Mouse (Mus musculus): ENCODE measurements at regions not wholly inside any gene's neighbourhood (a gene's known extent, or its start where the extent isn't known, plus 50 kb on each side); places are given as distances from the start of the nearest gene placed in this dataset.
"Not testable (repeated sequence)": the region's sequence is repeated elsewhere in the genome, so short reads cannot be mapped to it uniquely, and the experiment has no call there.

GRCm38 (mm10) chr6:18566934-18567333 lies 52.3 kb upstream of the Cttnbp2 start:
- 20% methylated on average over 2 of the region's 2 CpGs for WGBS (ENCODE audit: insufficient replicate concordance)
- H3K4me3 ChIP-seq (ENCODE audit: insufficient read depth in 1 of 2, low read depth in 2 of 2, low read length in 2 of 2); H3K4me2 ChIP-seq (ENCODE audit: low read depth); H3K27me3 ChIP-seq (ENCODE audit: control insufficient read depth, insufficient read depth, low read length); H3K27ac ChIP-seq; H3K9ac ChIP-seq (replicated peaks); ATAC-seq (ENCODE audit: insufficient read depth); H3K36me3 ChIP-seq (replicated peaks; ENCODE audit: control insufficient read depth, insufficient read depth, low read depth); H3K4me1 ChIP-seq (replicated peaks; ENCODE audit: control insufficient read depth in 2 of 2, insufficient read depth in 2 of 2, low read length in 1 of 2); H3K9me3 ChIP-seq (ENCODE audit: control insufficient read depth, low read length): not testable (repeated sequence)
- DNase-seq (ENCODE audit: low read depth in 3 of 3, low spot score in 3 of 3), result peak in 1 of 3 experiments; percentile 13

GRCm38 (mm10) chr6:18569221-18569620 lies 54.6 kb upstream of the Cttnbp2 start:
- Histone ChIP-seq H3K4me3 (ENCODE audit: insufficient read depth in 1 of 2, low read depth in 2 of 2, low read length in 2 of 2) (no peak overlapping the region), H3K27me3 (ENCODE audit: control insufficient read depth, insufficient read depth, low read length) (no peaks in the 10 kb centered on the region), H3K9me3 (ENCODE audit: control insufficient read depth, low read length) (no peaks in the 10 kb centered on the region), H3K27ac (no peak overlapping the region), H3K9ac (replicated peaks) (no peak overlapping the region), H3K4me1 (replicated peaks; ENCODE audit: control insufficient read depth in 2 of 2, insufficient read depth in 2 of 2, low read length in 1 of 2) (no peaks in the 10 kb centered on the region), H3K4me2 (ENCODE audit: low read depth) (no peak overlapping the region), H3K36me3 (replicated peaks; ENCODE audit: control insufficient read depth, insufficient read depth, low read depth) (no peaks in the 10 kb centered on the region)
- 48% methylated on average over 2 of the region's 2 CpGs for WGBS (ENCODE audit: insufficient replicate concordance)
- TF ChIP-seq CTCF (IDR thresholded peaks at IDR 0.05; ENCODE audit: low read depth) (no peak), EP300 (IDR thresholded peaks at IDR 0.05; ENCODE audit: low read depth) (no peak)
- DNase-seq (ENCODE audit: low read depth in 3 of 3, low spot score in 3 of 3) (no peak), ATAC-seq (ENCODE audit: insufficient read depth) (no peak)

GRCm38 (mm10) chr6:18578501-18578900 lies 63.9 kb upstream of the Cttnbp2 start:
- Histone ChIP-seq H3K4me1 (replicated peaks; ENCODE audit: control insufficient read depth in 2 of 2, insufficient read depth in 2 of 2, low read length in 1 of 2) (no peaks in the 10 kb centered on the region), H3K27me3 (ENCODE audit: control insufficient read depth, insufficient read depth, low read length) (no peaks in the 10 kb centered on the region), H3K27ac (no peak overlapping the region), H3K36me3 (replicated peaks; ENCODE audit: control insufficient read depth, insufficient read depth, low read depth) (no peaks in the 10 kb centered on the region), H3K9ac (replicated peaks) (no peak overlapping the region), H3K4me2 (ENCODE audit: low read depth) (no peak overlapping the region), H3K9me3 (ENCODE audit: control insufficient read depth, low read length) (no peaks in the 10 kb centered on the region), H3K4me3 (ENCODE audit: insufficient read depth in 1 of 2, low read depth in 2 of 2, low read length in 2 of 2) (no peak overlapping the region)
- DNase-seq (ENCODE audit: low read depth in 3 of 3, low spot score in 3 of 3), result no peak
- ATAC-seq (ENCODE audit: insufficient read depth), result no peak
- TF ChIP-seq EP300 (IDR thresholded peaks at IDR 0.05; ENCODE audit: low read depth) (no peak), CTCF (IDR thresholded peaks at IDR 0.05; ENCODE audit: low read depth) (no peak)

DNA sequence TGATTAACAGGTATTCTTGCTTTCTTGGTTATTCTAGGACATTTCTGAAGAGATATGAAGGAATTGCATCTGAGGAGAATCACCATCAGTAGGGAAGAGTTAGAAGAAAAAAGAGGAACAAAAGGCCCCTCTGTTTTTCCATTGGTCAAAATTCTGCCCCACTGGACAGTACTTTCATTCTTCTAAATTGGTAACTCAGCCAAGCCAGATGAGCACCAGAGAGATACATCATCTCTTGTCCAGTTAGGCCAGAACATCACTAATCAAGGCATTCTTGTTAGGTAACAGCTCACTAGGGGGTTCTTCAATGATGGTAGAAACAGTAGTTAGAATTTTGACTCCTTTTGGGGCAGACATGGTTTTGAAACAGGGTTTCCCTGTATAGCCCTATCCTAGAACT lies 74.8 kb upstream of the Cttnbp2 start:
- Histone ChIP-seq H3K27me3 (ENCODE audit: control insufficient read depth, insufficient read depth, low read length) (no peaks in the 10 kb centered on the region), H3K4me2 (ENCODE audit: low read depth) (no peak overlapping the region), H3K4me1 (replicated peaks; ENCODE audit: control insufficient read depth in 2 of 2, insufficient read depth in 2 of 2, low read length in 1 of 2) (no peaks in the 10 kb centered on the region), H3K9ac (replicated peaks) (no peak overlapping the region), H3K4me3 (ENCODE audit: insufficient read depth in 1 of 2, low read depth in 2 of 2, low read length in 2 of 2) (no peak overlapping the region), H3K27ac (no peak overlapping the region), H3K9me3 (ENCODE audit: control insufficient read depth, low read length) (no peaks in the 10 kb centered on the region), H3K36me3 (replicated peaks; ENCODE audit: control insufficient read depth, insufficient read depth, low read depth) (no peaks in the 10 kb centered on the region)
- TF ChIP-seq CTCF (IDR thresholded peaks at IDR 0.05; ENCODE audit: low read depth) (no peak), EP300 (IDR thresholded peaks at IDR 0.05; ENCODE audit: low read depth) (no peak)
- DNase-seq (ENCODE audit: low read depth in 3 of 3, low spot score in 3 of 3) (no peak), ATAC-seq (ENCODE audit: insufficient read depth) (no peak)

DNA sequence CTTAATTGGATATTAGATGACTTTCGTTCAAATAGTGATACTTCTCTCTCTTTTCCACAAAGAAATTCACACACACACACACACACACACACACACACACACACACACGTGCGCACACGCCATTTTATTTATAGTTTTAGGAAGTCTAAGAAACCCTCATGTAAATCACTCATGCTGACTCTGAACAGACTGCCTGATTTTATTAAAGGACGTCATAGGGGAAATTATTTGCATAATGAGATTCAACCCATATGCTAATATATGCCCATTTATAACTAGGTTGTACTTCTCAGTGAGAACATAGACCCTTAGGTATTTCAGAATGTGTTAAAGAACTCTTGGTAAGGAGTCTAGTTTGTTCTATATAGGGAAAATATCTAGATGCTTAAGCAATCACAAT lies 82.0 kb upstream of the Cttnbp2 start:
- H3K27ac ChIP-seq, result no peak overlapping the region
- H3K9ac ChIP-seq (replicated peaks), result no peak overlapping the region
- no peaks in the 10 kb centered on the region for H3K36me3 ChIP-seq (replicated peaks; ENCODE audit: control insufficient read depth, insufficient read depth, low read depth)
- H3K4me1 ChIP-seq (replicated peaks; ENCODE audit: control insufficient read depth in 2 of 2, insufficient read depth in 2 of 2, low read length in 1 of 2), result no peaks in the 10 kb centered on the region
- DNase-seq (ENCODE audit: low read depth in 3 of 3, low spot score in 3 of 3), result no peak
- no peaks in the 10 kb centered on the region for H3K9me3 ChIP-seq (ENCODE audit: control insufficient read depth, low read length)
- WGBS (ENCODE audit: insufficient replicate concordance), result 63% methylated on average over 5 of the region's 5 CpGs
- no peak overlapping the region for H3K4me3 ChIP-seq (ENCODE audit: insufficient read depth in 1 of 2, low read depth in 2 of 2, low read length in 2 of 2)
- no peak overlapping the region for H3K4me2 ChIP-seq (ENCODE audit: low read depth)
- no peak for TF ChIP-seq CTCF (IDR thresholded peaks at IDR 0.05; ENCODE audit: low read depth)
- no peak for TF ChIP-seq EP300 (IDR thresholded peaks at IDR 0.05; ENCODE audit: low read depth)
- ATAC-seq (ENCODE audit: insufficient read depth), result no peak
- no peaks in the 10 kb centered on the region for H3K27me3 ChIP-seq (ENCODE audit: control insufficient read depth, insufficient read depth, low read length)

DNA sequence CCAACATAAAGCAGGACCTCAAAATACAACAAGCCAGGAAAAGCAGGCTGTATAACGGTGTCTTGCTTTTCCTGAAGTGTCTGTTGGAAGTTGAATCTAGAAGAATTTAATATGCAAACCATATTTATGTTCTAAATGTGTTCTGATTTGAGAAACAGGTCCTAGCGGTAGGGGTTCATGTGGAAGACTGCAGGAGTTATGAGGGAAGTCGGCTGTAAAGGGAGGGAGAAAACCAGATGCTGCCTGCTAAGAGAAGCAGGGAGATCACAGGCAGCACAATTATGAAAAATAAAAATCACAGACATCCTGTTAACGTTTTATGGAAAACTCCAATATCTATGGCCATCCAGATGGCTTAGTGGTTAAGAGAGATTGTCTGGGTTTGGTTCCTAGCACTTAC lies 85.0 kb upstream of the Cttnbp2 start:
- Histone ChIP-seq H3K4me2 (ENCODE audit: low read depth) (no peak overlapping the region), H3K9me3 (ENCODE audit: control insufficient read depth, low read length) (no peaks in the 10 kb centered on the region), H3K4me3 (ENCODE audit: insufficient read depth in 1 of 2, low read depth in 2 of 2, low read length in 2 of 2) (no peak overlapping the region), H3K27ac (no peak overlapping the region), H3K4me1 (replicated peaks; ENCODE audit: control insufficient read depth in 2 of 2, insufficient read depth in 2 of 2, low read length in 1 of 2) (no peaks in the 10 kb centered on the region), H3K36me3 (replicated peaks; ENCODE audit: control insufficient read depth, insufficient read depth, low read depth) (no peaks in the 10 kb centered on the region), H3K9ac (replicated peaks) (no peak overlapping the region), H3K27me3 (ENCODE audit: control insufficient read depth, insufficient read depth, low read length) (no peaks in the 10 kb centered on the region)
- no peak for ATAC-seq (ENCODE audit: insufficient read depth)
- TF ChIP-seq CTCF (IDR thresholded peaks at IDR 0.05; ENCODE audit: low read depth) (no peak), EP300 (IDR thresholded peaks at IDR 0.05; ENCODE audit: low read depth) (no peak)
- 55% methylated on average over 4 of the region's 4 CpGs for WGBS (ENCODE audit: insufficient replicate concordance)
- DNase-seq (ENCODE audit: low read depth in 3 of 3, low spot score in 3 of 3), result no peak

Measured in liver, embryonic 14.5 days (tissue).